Mouse (Mus musculus): ENCODE results near the gene Unkl. TPM values are rescaled to one million over a fixed set of nuclear protein-coding genes. Genes with fewer than 3 reads are reported as not detected.

Unkl gene
- polyA plus RNA-seq (2012), result 35.4 and 53.1 TPM in 2 replicates

DNA sequence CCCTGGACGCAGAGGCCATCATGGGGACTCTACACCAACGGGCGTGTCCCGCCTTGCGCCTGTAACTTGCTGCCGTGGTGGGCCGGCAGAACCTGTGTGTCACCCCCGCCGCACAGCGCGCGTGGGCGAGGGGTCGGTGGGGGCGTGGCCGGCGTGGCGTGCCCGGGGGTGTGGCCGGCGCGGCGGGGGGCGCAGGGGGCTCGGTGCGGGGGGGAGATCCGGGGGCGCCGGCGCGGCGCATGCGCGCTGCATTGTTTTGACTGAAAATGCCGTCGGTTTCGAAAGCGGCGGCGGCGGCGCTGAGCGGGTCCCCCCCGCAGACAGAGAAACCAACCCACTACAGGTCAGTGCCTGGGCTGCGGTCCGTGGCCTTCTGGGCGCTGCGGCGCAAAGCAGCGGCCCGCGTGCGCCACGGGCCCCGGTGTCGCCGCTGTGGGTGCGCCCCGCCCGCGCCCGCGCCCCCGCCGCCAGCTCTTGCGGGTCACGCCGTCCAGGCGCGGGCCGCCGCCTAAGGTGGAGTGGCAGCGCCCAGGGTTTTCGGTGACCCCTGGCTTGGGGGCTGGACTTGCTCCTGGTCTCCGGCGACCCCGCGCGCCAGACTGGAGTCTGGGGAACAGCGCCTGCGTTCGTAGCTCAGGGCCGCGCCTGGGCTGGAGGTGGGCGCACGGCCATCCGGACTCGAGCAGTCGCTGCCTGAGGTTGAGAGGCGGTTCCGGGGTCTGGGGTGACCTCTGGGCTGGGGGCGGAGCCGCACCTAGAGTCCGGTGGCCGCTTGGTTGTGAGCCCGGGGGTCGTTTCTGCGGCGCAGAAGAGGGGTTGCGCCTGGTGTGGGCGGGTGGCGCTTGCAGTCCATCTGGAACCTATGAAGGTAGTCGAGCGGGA lies at the start of gene Unkl:
Unkl (plus strand) TSS at position 248 of the 882 bp plus-strand sequence.

DNA sequence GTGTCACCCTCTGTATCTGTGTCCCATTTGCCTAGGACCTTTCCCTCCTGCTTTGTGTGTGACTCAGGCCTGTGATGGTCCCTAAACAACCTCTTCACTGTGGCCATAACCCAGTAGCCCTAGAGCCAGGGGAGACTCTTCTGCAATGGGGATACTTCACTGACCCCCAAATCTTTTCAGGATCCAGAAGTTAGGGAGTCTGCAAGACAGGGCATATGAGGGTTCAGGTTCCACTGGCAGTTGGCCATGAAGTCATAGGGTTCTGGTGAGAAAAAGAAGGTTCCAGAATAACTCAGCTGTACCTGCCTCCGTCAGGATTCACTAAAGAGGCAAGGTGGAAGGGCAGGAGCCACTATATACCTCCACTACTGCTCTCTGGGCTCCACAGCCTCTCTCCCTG lies 26.0 kb upstream of the Unkl start, which contains the start of gene Ccdc154:
Ccdc154 (plus strand) TSS at position 301 of the 400 bp plus-strand sequence.

DNA sequence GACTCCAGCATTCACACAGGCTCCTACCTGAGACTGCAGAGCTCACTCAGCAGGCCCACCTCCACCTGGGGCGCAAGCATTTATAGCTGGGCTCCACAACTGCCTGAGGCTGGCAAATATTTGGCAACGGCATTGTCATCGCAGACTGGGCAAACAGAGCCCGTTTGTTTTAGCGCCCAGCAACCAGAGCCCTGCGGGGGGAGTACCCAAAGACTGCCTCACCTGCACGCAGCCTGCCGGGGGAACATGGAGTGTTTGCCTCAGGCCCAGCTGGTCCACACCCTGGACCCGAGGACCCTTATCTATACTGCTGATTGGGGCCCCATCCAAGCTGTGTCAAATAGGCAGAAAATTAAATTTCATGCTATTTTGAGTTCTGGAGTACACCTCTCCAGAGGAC lies 12.8 kb upstream of the Unkl start, which contains the start of gene Gm38655:
Gm38655 (minus strand) TSS at position 61 of the 400 bp plus-strand sequence.

DNA sequence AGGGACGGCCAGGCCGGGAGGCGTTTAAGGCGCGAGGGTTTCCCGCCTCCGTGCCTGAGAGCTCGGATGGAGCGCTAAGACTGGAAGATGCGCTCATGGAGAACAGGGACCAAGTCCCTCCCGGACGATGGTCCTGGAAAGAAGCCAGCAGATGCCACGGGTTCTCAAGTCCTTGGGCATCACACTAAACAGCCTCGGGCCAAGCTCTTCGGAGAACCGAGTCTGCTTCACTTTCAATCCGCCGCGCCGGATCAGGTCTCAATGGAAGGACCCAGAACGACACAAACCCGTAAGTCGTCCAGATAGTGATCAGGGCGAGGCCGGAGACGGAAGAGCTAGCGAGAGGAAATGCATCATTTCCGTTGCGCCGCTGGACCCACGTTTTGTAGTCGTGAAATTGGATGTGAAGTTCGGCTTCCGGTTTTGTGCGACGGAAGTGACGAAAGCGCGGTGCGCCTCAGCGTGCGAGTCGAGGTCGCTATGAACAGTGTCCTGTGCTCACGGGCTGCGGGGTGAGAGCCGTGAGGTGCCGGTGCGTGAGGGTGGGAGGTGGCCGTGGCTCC lies 4.0 kb upstream of the Unkl start, which contains the start of gene BC003965:
BC003965 (plus strand) TSS at position 426 of the 563 bp plus-strand sequence.

DNA sequence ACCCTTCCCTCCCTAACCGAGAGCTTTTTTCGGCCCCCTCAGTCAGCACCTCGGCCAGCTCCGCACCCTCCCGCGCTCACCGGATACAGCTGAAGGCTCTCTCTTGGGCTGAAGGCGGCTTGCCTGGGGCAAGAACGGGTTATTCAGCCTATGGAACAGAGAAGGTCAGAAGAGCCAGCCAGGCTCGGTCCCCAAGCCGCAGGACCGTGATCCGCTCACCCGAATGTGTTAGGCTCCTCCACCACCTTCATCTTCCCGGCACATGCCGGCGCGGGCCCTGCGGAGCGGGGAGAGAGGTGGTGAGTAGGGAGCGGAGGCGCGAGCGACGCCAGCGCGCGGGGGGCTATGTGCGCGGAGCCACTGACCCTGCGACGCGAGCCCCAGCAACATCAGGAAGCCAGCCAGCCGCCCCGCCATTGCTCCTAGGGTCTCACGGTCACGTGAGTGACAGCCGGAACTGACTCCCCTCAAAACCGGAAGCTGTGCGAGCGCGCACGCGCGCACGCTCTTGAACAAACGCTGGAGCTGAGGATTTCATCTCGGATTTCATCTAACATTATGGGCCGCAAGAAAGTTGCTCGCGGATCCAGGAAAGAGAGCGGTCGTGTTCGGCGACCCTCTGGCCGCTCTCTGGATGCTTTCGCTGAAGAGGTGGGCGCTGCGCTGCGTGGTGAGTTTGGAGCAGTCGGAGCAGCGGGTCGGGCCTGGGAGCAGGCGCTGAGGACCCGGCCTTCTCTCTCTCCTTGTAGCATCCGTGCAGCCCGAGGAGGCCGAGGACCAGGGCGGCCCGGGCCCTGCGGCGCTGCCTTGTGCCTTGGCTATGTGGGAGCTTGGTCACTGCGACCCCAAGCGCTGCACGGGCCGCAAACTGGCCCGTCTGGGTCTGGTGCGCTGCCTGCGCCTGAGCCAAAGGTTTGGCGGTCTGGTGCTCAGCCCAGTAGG lies 51.8 kb downstream of the Unkl start, which contains the start of the genes Gnptg and Tsr3:
Gnptg (minus strand) TSS at position 430 of the 942 bp plus-strand sequence.
Tsr3 (plus strand) TSS at position 476 of the 942 bp plus-strand sequence.

DNA sequence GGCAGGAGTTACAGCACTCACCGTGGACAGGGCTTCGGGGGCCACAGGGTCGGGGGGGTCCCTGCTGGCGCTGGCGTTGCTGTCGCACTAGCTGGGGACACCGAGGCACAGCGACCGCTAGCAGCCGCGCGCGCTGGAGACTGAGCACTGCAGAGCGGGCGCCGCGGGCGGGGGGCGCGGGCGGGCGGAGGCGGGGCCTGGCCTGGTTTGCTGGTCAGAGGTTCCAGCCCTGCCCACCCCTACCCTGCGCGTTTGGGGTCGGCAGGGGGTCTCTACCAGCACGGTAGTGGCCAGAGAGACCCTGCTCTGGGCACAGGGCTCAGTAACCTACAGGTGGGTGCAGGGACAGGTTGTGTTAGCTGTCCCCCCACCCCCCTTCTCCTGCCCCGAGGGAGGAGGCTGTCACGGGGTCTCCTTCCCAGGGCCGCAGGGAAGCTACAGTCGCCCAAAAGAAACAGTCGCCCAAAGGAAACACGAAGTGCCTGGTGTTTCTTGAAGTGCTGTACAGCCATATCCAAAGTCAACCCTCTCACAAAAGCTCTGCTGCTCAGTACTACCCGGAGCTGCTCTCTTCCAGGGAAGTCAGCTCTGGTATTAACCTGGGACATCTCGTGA lies 68.0 kb downstream of the Unkl start, which contains the start of gene Baiap3:
Baiap3 (minus strand) TSS at position 225 of the 615 bp plus-strand sequence.

DNA sequence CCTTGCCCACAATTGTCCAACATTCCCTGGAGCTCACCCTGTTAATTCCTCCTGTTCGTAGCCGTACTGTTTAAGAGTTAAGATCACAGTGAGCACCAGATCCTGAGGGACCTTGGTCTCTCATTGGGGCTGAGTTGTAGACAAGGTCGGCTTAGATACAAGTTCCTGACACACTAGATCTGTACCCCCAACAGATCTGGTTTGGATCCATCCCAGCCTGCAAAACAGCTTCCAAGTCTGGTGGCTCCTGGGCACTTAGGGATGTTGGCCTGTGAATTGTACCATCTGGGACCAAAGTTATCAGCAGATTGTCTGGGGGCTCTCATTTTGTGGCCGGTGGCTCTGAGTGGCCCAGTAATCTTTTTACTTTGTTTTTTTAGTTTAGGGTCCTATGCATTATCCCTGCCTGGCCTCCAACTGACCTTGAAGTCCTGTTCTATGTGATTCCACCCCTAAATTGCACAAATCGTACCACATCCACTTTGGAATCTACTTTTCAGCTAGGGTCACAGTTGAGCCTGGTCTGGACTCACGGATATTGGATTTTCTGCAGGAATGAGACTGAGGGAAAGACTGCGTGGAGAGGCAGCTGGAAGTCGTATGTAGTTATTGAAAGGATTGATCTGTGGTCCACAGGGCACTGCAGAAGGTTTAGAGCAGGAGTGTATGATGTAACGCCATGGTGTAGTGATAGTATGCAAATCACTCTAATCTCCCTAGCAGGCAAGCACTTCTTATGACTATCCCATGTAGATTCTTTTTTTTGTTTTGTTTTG lies 86.6 kb downstream of the Unkl start, which contains the start of gene Ube2i:
Ube2i (minus strand) TSS at position 52 of the 776 bp plus-strand sequence.

Other genes starting within 250 kb of the Unkl start
- gene Jpt2, start 227.7 kb upstream of the Unkl start, polyA plus RNA-seq (2012), result 21.6 and 25.1 TPM in 2 replicates
- gene Cramp1l, start 172.6 kb upstream of the Unkl start, polyA plus RNA-seq (2012), result 23.0 and 36.4 TPM in 2 replicates
- 12.2 and 12.3 TPM in 2 replicates for gene Ift140, start 172.3 kb upstream of the Unkl start, polyA plus RNA-seq (2012)
- gene Tmem204, start 104.8 kb upstream of the Unkl start, polyA plus RNA-seq (2012), result not detected in 2 replicates
- 38.2 and 47.2 TPM in 2 replicates for gene Telo2, start 72.4 kb upstream of the Unkl start, polyA plus RNA-seq (2012)
- gene Ptx4, start 67.6 kb upstream of the Unkl start, polyA plus RNA-seq (2012), result 0.05 TPM in 1 of 2 replicates, not detected in the other
- gene Clcn7, start 55.0 kb upstream of the Unkl start, polyA plus RNA-seq (2012), result 20.5 and 22.9 TPM in 2 replicates
- not detected in 2 replicates for gene Ccdc154, start 25.9 kb upstream of the Unkl start, polyA plus RNA-seq (2012)
- not detected in 2 replicates for gene Gm38655, start 12.9 kb upstream of the Unkl start, polyA plus RNA-seq (2012)
- gene BC003965, start 3.8 kb upstream of the Unkl start, polyA plus RNA-seq (2012), result 22.4 and 24.1 TPM in 2 replicates
- 17.5 and 21.9 TPM in 2 replicates for gene Gnptg, start 51.7 kb downstream of the Unkl start, polyA plus RNA-seq (2012)
- gene Tsr3, start 51.8 kb downstream of the Unkl start, polyA plus RNA-seq (2012), result 12.3 and 13.5 TPM in 2 replicates
- gene Baiap3, start 68.0 kb downstream of the Unkl start, polyA plus RNA-seq (2012), result 19.0 and 20.3 TPM in 2 replicates
- gene Ube2i, start 86.2 kb downstream of the Unkl start, polyA plus RNA-seq (2012), result 334 and 403 TPM in 2 replicates
- gene Prss34, start 110.0 kb downstream of the Unkl start, polyA plus RNA-seq (2012), result 55.9 and 60.0 TPM in 2 replicates
- not detected in 2 replicates for gene Prss28, start 120.2 kb downstream of the Unkl start, polyA plus RNA-seq (2012)
- gene Prss29, start 130.3 kb downstream of the Unkl start, polyA plus RNA-seq (2012), result not detected in 2 replicates
- not detected in 2 replicates for gene Tpsab1, start 157.2 kb downstream of the Unkl start, polyA plus RNA-seq (2012)
- gene Tpsb2, start 177.9 kb downstream of the Unkl start, polyA plus RNA-seq (2012), result not detected in 2 replicates
- gene Tpsg1, start 180.9 kb downstream of the Unkl start, polyA plus RNA-seq (2012), result not detected in 2 replicates
- gene Cacna1h, start 245.4 kb downstream of the Unkl start, polyA plus RNA-seq (2012), result 1.4 and 1.6 TPM in 2 replicates